Mouse (Mus musculus) forebrain, embryonic 14.5 days (tissue): ENCODE measurements at regions not wholly inside any gene's neighbourhood (a gene's known extent, or its start where the extent isn't known, plus 50 kb on each side); places are given as distances from the start of the nearest gene placed in this dataset.

Experiments used
- ATAC-seq: fragments of 200-750 bp; cut with Nextera tagmentation; 2 replicates; pipeline ENCODE4 v1.8.0; 2017; ENCODE audit warnings: mild to moderate bottlenecking, moderate library complexity
- DNase-seq: peaks from one replicate; pipeline ENCODE4 v3.0.0-alpha.2; 2015; ENCODE audit warnings: low spot score
- H3K27ac ChIP-seq: fragments of 300-500 bp; sonication (generic); 2 replicates; pipeline ENCODE4 v1.5.1; 2014; ENCODE audit warnings: low read depth, mild to moderate bottlenecking, control low read depth, low read length, moderate library complexity
- H3K27me3 ChIP-seq: fragments of 300-500 bp; sonication (generic); replicated peaks from 2 replicates; pipeline ENCODE4 v1.6.1; 2014; ENCODE audit warnings: low read length, control low read depth, mixed read lengths; ENCODE audit not compliant: control insufficient read depth, insufficient read depth
- H3K36me3 ChIP-seq: fragments of 300-500 bp; sonication (generic); 2 replicates; pipeline ENCODE4 v1.6.1; 2014; ENCODE audit warnings: low read length, control low read depth; ENCODE audit not compliant: control insufficient read depth, insufficient read depth
- H3K4me1 ChIP-seq: fragments of 300-500 bp; sonication (generic); 2 replicates; pipeline ENCODE4 v1.6.1; 2014; ENCODE audit warnings: antibody characterized with exemption, low read length, control low read depth; ENCODE audit not compliant: control insufficient read depth, insufficient read depth
- H3K4me2 ChIP-seq: fragments of 300-500 bp; sonication (generic); 2 replicates; pipeline ENCODE4 v1.6.1; 2014; ENCODE audit warnings: mild to moderate bottlenecking, control low read depth, low read length
- H3K4me3 ChIP-seq: fragments of 300-500 bp; sonication (generic); 2 replicates; pipeline ENCODE4 v1.5.1; 2014; ENCODE audit warnings: low read depth, low read length, control low read depth
- H3K9ac ChIP-seq: fragments of 300-500 bp; sonication (generic); 2 replicates; pipeline ENCODE4 v1.6.1; 2014; ENCODE audit warnings: mild to moderate bottlenecking, low read length, control low read depth, moderate library complexity
- H3K9me3 ChIP-seq: fragments of 300-500 bp; sonication (generic); replicated peaks from 2 replicates; pipeline ENCODE4 v1.6.1; 2016; ENCODE audit warnings: low read length, control low read depth, mixed read lengths; ENCODE audit not compliant: control insufficient read depth
- WGBS: fragments of 180-500 bp; shearing (Covaris S2); extraction: QIAGEN DNeasy Blood & Tissue Kit; methylation state at CpG from one replicate; pipeline ENCODE4 v1.1.7; 2014; 5-methylcytosine and 5-hydroxymethylcytosine counted together

DNA sequence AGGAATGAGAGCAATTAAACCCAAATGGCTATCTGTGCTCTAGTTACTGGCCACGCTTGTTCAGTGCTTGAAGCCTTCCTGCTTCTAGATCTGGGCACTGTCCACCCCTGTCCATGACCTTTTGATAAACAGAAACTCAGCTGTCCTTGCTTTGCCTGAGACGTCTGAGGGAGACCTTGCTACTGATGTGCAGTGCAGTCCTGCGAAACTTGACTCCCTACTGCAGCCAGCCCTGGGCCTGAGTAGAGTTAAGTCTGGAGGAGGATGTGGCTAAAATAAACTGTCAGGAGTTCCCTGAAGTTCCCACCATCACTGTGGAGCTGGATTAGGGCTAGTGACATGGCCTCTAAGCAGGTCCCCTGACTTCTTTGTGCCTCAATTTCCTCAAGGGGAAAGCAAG, 88.4 kb upstream of the Cxcr4 start:
- Histone ChIP-seq H3K4me2 (no peak overlapping the region), H3K27me3 (no peaks in the 10 kb centered on the region), H3K36me3 (no peaks in the 10 kb centered on the region), H3K9ac (no peak overlapping the region), H3K4me3 (no peak overlapping the region), H3K9me3 (no peaks in the 10 kb centered on the region), H3K4me1 (peaks cover 18% of the 10 kb centered on the region), H3K27ac (no peak overlapping the region)
- WGBS, result 73% methylated on average over 3 of the region's 3 CpGs
- no peak for ATAC-seq
- no peak for DNase-seq

DNA sequence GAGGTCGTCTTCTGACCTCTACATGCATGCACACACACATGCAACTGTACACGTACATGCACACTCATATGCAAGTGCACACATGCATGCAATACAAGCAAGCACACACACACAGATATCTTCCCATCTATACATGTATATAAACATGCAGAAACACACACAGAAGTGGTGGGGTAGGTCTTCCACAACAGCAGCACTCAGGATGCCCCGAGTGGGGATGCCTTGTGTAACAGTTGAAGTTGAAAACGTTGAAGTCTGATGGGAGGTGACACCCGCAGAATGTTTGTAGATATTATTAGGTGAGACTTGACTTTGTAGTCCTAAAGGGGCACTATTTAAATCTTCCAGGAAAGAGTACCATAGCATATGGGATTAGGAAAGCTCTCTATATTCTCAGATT, 87.9 kb upstream of the Cxcr4 start:
- Histone ChIP-seq H3K36me3 (no peaks in the 10 kb centered on the region), H3K27ac (no peak overlapping the region), H3K9ac (no peak overlapping the region), H3K9me3 (no peaks in the 10 kb centered on the region), H3K4me2 (no peak overlapping the region), H3K4me3 (no peak overlapping the region), H3K27me3 (no peaks in the 10 kb centered on the region), H3K4me1 (peaks cover 16% of the 10 kb centered on the region)
- no peak for DNase-seq
- ATAC-seq, result peak; percentile 15; the same call in 1 of the 2 replicates
- 77% methylated on average over 5 of the region's 5 CpGs for whole genome bisulfite sequencing

DNA sequence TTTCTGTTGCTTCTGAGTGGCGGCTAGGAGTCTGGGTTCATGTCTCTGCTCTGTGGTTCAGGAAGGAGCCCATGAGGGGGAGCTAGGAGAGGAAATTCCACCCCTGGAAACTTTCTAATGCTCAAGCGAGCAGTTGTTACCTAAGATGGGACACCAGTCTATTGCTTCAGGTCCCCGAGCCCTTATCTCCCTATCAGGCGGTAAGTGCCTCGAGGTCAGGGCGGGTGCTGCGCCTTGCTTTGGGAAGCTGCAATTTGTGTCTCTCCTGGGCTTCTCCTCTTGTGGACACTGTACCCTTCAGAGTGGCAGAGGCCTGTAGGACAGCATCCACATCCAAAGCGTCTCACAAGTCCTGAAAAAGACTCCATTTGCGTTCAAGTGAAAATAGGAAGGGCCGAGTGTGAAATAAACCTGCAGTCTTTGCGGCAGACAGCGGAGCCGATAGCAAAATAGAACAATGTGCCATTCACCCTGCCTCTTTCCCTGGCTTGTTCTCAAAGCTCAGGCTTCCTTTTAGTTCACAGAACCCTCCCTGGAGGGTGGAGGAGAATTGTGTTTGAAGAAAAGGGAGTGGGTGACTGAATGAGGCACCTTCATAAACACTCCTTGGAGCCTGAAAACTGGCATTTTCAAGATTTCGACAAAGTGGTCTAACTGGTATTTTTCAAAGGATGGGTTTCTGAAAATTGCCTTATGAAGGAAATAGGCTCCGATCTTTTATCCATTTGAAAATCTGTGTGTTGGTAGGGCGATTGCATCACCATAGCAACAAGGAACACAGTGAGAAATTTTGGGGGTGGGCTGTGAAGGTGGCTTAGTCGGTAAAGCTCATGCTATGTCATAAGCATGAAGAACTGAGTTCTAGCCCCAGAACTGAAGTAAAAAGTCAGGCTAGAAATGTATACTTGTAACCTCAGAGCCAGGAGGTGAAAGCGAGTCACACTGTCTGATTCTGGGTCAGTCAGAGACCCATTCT, 87.2 kb upstream of the Cxcr4 start:
- DNase-seq, result peak; percentile 55
- peak; percentile 68 for ATAC-seq
- Histone ChIP-seq H3K27ac (peak overlapping the region; percentile 39; the same call in 1 of the 2 replicates), H3K4me1 (peaks cover 16% of the 10 kb centered on the region), H3K9me3 (no peaks in the 10 kb centered on the region), H3K4me3 (no peak overlapping the region), H3K9ac (peak overlapping the region; percentile 43), H3K36me3 (no peaks in the 10 kb centered on the region), H3K27me3 (no peaks in the 10 kb centered on the region), H3K4me2 (0 out of 2 replicates have a peak overlapping the region, but pooled peaks have one; percentile 4)
- 18% methylated on average over 18 of the region's 18 CpGs for WGBS

DNA sequence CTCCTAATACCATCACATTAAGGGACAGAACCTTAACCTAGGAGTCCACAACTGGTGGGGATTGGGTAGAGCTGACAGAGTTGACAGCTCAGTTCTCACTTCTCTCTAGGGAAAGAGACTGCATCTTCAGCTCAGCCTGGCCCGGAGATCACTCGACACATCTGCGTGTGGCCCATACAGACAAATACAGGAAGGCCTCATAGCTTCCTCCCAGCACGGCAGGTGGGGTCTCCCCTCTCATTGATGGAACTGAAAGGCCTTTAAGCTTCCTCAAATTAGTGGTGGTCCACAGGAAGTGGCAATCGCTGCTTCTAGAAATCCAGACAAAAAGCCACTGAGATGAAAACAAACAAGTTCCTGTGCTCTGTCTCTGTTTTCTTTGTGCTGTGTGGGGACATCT, 83.4 kb upstream of the Cxcr4 start:
- Histone ChIP-seq H3K4me1 (peaks cover 16% of the 10 kb centered on the region), H3K9me3 (0 out of 2 replicates have a peak, but pooled peaks cover 3% of the 10 kb centered on the region), H3K27ac (no peak overlapping the region), H3K4me3 (no peak overlapping the region), H3K4me2 (no peak overlapping the region), H3K9ac (no peak overlapping the region), H3K27me3 (no peaks in the 10 kb centered on the region), H3K36me3 (no peaks in the 10 kb centered on the region)
- DNase-seq, result no peak
- ATAC-seq, result no peak
- 79% methylated on average over 5 of the region's 5 CpGs for WGBS

DNA sequence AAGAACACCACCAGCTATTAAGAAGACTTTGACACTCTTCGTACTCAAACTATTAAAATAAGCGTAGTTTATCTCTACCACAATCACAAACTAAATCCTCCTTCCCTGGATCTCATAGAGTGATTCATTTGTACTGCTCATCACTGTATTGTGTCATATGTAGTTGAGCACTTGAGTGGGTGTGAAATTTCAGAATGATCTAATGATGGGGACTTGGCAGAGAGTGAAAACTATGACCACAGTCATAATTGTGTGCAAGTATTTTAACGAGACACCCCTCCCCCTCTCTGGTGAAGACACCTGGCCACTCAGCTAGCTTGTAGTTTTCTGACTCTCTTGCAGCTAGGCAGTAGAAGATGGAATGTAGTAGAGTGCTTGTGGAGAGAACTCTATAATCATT, 80.2 kb upstream of the Cxcr4 start:
- Histone ChIP-seq H3K27me3 (no peaks in the 10 kb centered on the region), H3K4me3 (no peak overlapping the region), H3K27ac (no peak overlapping the region), H3K4me1 (peaks cover 4% of the 10 kb centered on the region; the same call in 1 of the 2 replicates), H3K9ac (no peak overlapping the region), H3K36me3 (no peaks in the 10 kb centered on the region), H3K9me3 (0 out of 2 replicates have a peak, but pooled peaks cover 3% of the 10 kb centered on the region), H3K4me2 (no peak overlapping the region)
- ATAC-seq (no peak), DNase-seq (no peak)
- 85% methylated on average over 3 of the region's 3 CpGs for WGBS

DNA sequence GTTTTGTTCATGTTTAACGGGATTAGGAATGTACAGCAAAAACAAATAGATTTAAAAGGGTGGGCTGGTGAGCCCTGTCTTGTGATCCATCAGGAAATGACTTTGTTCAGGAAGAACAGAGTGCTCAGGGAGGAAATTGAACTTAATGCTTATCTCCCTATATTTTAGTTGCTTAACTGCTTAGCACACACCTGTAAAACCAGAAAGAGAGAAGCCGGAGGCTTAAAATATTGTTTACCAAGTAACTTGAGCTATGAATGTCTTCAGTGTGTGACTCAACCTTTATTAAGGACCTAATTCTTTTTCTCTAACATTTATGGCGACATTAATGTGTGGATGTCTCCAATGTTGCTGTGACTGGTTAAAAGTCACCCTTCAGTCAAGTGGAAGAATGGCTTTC, 79.4 kb upstream of the Cxcr4 start:
- Histone ChIP-seq H3K9me3 (0 out of 2 replicates have a peak, but pooled peaks cover 3% of the 10 kb centered on the region), H3K9ac (no peak overlapping the region), H3K27ac (no peak overlapping the region), H3K36me3 (no peaks in the 10 kb centered on the region), H3K4me2 (no peak overlapping the region), H3K4me1 (peaks cover 4% of the 10 kb centered on the region; the same call in 1 of the 2 replicates), H3K27me3 (no peaks in the 10 kb centered on the region), H3K4me3 (no peak overlapping the region)
- 88% methylated on average over 3 of the region's 3 CpGs for WGBS
- DNase-seq, result no peak
- no peak for ATAC-seq

DNA sequence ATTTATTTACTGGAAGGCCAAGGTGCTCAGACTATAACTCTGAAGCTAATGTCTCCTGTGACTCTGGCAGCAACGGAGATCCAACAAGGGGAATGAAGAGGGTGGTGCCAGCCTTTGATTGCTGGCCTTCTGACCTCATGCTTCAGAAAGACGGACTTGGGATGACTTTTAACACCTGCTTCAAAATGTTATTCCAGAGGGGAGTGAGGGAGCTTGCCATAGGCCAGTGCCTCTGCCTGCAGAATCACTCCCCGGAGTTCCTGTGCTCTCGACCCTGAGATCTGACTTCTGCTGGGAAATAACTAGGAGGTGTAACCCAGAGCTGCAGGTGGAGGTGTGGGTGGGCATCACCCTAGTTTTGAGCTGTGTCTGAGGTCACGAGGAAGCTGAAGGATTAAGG, 78.9 kb upstream of the Cxcr4 start:
- Histone ChIP-seq H3K36me3 (no peaks in the 10 kb centered on the region), H3K4me2 (no peak overlapping the region), H3K27ac (no peak overlapping the region), H3K9me3 (0 out of 2 replicates have a peak, but pooled peaks cover 3% of the 10 kb centered on the region), H3K4me3 (no peak overlapping the region), H3K27me3 (no peaks in the 10 kb centered on the region), H3K9ac (no peak overlapping the region), H3K4me1 (peaks cover 4% of the 10 kb centered on the region; the same call in 1 of the 2 replicates)
- DNase-seq (no peak), ATAC-seq (no peak)
- WGBS, result 77% methylated on average over 5 of the region's 5 CpGs

DNA sequence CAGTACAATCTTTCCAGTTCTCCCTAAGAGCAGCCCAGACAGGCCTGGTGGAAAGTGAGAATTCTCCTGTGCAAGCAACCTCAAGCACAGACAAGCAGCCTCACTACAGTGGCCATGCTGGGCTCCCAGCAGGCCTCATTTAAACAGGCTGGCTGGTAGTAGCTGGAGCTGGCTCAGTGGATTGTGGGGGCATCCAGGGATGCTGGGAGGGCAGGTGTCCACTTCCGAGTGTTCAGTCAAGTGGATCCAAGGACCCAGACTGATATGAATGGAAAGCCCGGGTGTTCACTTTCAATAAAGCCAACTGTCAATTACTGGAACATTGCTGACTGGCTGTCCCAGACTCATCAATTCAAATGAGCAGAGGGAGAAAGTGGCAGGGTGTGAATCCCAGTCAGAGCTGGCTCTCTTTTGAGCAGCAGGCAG, 77.2 kb upstream of the Cxcr4 start:
- peak; percentile 77 for ATAC-seq

DNA sequence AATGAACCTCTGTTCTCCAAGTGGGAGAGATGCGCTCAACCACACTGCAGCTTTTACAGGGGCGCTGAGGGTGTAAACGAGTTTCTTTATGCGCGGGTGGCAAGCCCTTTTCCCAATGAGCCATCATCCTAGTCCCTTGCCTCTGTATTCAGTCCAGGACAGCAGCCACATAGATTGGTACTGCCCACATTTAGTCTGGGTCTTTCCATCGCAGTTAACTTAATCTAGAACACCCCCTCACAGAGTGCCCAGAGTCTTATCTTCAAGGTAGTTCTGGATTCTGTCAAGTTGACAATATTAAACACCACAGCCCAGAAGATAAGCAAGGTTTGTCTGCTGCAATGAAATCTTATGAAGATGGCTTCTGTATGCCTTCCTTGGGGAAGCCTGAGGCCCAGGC, 76.6 kb upstream of the Cxcr4 start:
- Histone ChIP-seq H3K4me2 (no peak overlapping the region), H3K27ac (no peak overlapping the region), H3K9ac (no peak overlapping the region), H3K9me3 (0 out of 2 replicates have a peak, but pooled peaks cover 3% of the 10 kb centered on the region), H3K4me1 (peaks cover 4% of the 10 kb centered on the region; the same call in 1 of the 2 replicates), H3K27me3 (no peaks in the 10 kb centered on the region), H3K36me3 (no peaks in the 10 kb centered on the region), H3K4me3 (no peak overlapping the region)
- ATAC-seq, result no peak
- no peak for DNase-seq
- WGBS, result 73% methylated on average over 6 of the region's 6 CpGs

More for the DNA sequence above, 77.2 kb upstream of the Cxcr4 start:
- H3K9me3 ChIP-seq, result 0 out of 2 replicates have a peak, but pooled peaks cover 3% of the 10 kb centered on the region
- H3K4me2 ChIP-seq, result no peak overlapping the region
- no peaks in the 10 kb centered on the region for H3K36me3 ChIP-seq
- H3K27me3 ChIP-seq, result no peaks in the 10 kb centered on the region
- WGBS, result 28% methylated on average over 2 of the region's 2 CpGs
- peak; percentile 49 for DNase-seq
- peaks cover 4% of the 10 kb centered on the region; the same call in 1 of the 2 replicates for H3K4me1 ChIP-seq
- no peak overlapping the region; the same call in 1 of the 2 replicates for H3K27ac ChIP-seq
- no peak overlapping the region for H3K9ac ChIP-seq
- no peak overlapping the region for H3K4me3 ChIP-seq
